Mouse (Mus musculus): ENCODE results near the gene Myo1b.

- TF ChIP-seq TCF3 (IDR thresholded peaks at IDR 0.05; ENCODE audit: insufficient read length, low read depth) (no peak), POLR2AphosphoS2 (IDR thresholded peaks at IDR 0.05; ENCODE audit: insufficient read length, low read depth) (no peak), USF1 (IDR thresholded peaks at IDR 0.05; ENCODE audit: low read depth) (no peak), MYOD1 (IDR thresholded peaks at IDR 0.05; ENCODE audit: control insufficient read depth in 1 of 3, insufficient read length in 2 of 3, low read depth in 2 of 3) (no peak), MAX (IDR thresholded peaks at IDR 0.05; ENCODE audit: low read depth) (no peak), REST (IDR thresholded peaks at IDR 0.05; ENCODE audit: insufficient read depth, insufficient read length) (no peak), POLR2A (IDR thresholded peaks at IDR 0.05; ENCODE audit: insufficient read length, low read depth) (no peak), TCF12 (IDR thresholded peaks at IDR 0.05; ENCODE audit: insufficient read depth, poor library complexity, severe bottlenecking) (no peak)
These were observed 209.8 kb downstream of the Myo1b start for GRCm38 (mm10) chr1:51706106-51706505.

Measured in myocyte (in vitro differentiated cells).